Mouse (Mus musculus) lung, postnatal 25 days (tissue): ENCODE measurements around the gene Tgif2.
A peak's percentile ranks its signal among the peaks of the same experiment; 100 is the strongest.
"Not testable (repeated sequence)": the region's sequence is repeated elsewhere in the genome, so short reads cannot be mapped to it uniquely, and the experiment has no call there.

Source experiments
- DNase-seq: peaks from one replicate; pipeline ENCODE4 v3.0.0; 2022; ENCODE audit warnings: low spot score

Gene Tgif2

DNA sequence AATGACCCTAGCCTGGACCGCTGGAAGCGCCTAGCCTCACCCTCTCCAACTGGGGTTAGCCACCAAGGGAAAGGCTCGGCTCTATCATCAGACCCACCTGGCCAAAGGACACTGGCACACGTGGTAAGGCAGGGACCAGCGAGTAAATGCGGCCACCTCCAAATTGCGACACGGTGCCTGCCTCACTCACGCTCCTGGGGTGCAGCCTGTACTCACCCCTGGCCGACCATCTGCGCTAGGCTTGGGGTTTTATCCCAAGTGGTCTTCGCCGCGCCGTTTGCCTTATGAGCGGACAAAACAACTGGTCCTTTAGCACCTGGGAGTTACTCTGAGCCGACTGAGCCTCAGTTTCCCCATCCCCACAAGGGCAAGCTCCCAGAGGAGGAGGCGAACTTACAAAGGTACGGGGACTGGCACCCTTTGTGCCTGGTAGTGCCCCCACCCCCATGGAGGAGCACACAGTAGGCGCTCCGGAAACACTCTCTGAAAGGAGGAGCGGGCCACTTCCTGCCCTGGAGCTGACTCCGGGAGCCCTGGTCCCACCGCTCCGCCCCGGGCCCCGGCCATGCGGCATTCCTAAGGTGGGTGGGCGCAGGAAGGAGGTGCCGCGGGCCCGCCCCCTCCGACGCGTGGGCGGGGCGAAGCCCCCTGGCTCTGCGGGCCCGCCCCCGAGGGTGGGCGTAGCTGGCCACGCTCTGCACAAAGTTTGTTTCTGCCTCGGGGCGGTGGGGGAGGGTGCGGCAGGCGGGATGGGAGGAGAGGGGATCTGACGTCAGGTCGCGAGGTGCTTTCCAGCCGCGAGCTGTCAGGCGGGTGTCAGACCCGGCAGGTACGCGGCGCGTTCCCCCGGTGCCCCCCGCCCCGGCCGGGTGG lies at the start of gene Tgif2:
Tgif2 (plus strand) TSS at position 689 of the 873 bp plus-strand sequence.
- peak; percentile 71 for DNase-seq

GRCm38 (mm10) chr2:156798516-156798915 lies 41.3 kb upstream of the Tgif2 start:
- DNase-seq = no peak

GRCm38 (mm10) chr2:156801045-156801444 lies 38.8 kb upstream of the Tgif2 start:
- DNase-seq = no peak

DNA sequence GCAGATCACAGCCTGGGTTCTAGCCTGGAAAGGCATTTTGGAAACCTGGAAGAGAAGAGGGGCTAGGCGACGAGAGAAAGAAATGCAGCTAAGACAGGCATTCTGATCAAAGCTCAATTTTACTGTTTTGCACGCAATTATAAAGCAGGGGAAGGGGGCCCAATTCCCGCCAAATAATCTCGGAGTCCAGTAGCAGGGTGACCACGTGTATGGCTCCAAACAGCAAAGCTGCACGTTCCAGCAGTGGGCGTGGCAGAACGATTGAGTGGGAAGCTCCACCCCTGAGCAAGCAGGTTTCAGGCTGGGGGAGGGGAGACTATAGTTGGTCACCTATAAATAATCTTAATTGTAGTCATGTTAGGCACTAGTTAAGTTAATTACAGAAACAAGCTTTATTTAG lies 37.7 kb upstream of the Tgif2 start:
- not testable (repeated sequence) for DNase-seq

GRCm38 (mm10) chr2:156803698-156804372 lies 36.0 kb upstream of the Tgif2 start:
- no peak for DNase-seq

DNA sequence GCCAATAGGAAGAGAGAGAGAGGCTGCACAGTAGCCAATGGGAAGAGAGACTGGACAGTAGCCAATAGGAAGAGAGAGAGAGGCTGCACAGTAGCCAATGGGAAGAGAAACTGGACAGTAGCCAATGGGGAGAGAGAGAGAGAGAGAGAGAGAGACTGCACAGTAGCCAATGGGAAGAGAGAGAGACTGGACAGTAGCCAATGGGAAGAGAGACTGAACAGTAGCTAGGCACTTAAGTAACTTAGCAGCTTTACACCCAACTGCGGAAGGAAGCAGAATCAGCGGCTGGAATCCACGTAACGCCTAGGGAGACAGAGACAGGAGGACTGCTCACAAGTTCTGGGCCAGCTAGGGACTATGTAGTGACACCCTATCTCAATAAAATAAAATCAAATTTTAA lies 35.2 kb upstream of the Tgif2 start:
- DNase-seq = no peak

DNA sequence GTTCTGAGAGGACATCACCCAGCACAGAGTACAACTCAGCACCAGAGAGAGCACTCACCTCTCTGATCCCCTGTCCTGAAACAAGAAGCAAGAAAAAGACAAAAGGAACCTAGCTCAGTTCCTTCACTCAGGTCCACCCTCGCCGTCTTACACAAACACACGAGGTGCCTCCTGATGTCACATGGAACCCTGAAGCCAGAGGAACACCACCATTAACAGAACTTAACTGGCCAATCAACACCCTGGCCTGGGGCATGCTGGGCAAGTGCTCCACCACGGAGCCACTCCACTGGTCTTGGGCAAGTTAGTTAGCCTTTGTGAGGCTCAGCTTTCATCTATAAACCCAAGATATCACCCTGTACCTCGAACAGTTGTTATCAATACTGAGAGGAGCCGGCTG lies 32.9 kb upstream of the Tgif2 start:
- DNase-seq = no peak

DNA sequence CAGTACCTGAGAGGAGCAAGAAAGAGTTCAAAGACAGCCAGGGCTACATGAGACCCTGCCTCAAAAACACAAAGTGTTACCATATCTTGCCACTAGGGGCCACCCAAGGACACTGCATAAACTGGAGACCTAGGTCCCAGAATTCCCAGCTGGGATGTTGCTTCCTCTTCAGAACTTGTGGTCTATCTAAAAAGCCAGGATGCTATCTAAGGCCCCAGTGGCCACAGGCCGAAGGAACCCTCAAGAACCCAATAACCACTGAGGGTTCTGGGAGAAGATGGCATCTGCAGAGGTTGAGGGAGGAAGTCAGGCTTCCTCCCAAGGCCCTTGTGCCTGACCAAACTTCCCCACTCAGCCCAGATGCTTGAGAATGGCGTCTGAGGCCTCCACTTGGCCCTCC lies 30.2 kb upstream of the Tgif2 start:
- peak; percentile 69 for DNase-seq

DNA sequence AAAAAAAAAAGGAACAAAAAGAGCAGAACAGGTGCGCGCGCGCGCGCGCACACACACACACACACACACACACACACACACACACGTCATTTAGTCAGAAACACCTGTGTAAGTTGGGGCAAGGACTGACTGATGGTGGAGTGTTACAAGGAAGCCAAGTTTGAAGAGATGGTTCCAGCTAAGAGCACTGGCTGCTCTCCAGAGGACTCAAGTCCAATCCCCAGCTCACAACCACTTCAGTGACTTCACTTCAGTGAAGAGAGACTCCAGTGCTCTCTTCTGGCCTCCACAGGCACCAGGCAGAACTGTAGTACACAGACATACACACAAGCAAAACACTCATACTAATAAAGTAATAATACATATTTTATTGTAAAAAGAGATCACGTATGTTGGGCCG lies 29.1 kb upstream of the Tgif2 start:
- DNase-seq = peak; percentile 15

GRCm38 (mm10) chr2:156811556-156811955 lies 28.3 kb upstream of the Tgif2 start:
- no peak for DNase-seq

GRCm38 (mm10) chr2:156814344-156814801 lies 25.4 kb upstream of the Tgif2 start:
- DNase-seq = no peak

GRCm38 (mm10) chr2:156814893-156815292 lies 24.9 kb upstream of the Tgif2 start:
- DNase-seq = no peak

DNA sequence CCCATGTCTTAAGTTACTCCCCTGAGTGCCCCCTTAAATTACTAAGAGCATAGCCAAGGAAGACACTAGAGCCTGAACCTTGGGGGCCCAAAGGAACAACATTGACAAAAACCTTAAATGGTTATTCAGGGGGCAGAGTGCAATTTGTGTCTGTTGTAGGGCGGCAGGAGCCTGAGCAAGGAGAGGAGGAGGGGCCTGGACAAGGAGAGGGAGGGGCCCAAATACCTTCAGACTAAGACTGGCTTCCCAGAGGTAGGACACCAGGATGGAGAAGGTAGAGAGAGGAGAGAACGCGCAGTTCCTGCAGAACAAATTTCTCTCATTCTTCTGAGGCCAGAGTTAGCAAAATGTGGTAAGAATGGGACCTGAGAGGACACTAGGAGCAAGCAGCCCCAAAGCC lies 24.4 kb upstream of the Tgif2 start:
- DNase-seq = no peak

- DNase-seq = no peak
Measured at GRCm38 (mm10) chr2:156816116-156816515, 23.7 kb upstream of the Tgif2 start.

GRCm38 (mm10) chr2:156825128-156825527 lies 14.7 kb upstream of the Tgif2 start:
- not testable (repeated sequence) for DNase-seq

DNA sequence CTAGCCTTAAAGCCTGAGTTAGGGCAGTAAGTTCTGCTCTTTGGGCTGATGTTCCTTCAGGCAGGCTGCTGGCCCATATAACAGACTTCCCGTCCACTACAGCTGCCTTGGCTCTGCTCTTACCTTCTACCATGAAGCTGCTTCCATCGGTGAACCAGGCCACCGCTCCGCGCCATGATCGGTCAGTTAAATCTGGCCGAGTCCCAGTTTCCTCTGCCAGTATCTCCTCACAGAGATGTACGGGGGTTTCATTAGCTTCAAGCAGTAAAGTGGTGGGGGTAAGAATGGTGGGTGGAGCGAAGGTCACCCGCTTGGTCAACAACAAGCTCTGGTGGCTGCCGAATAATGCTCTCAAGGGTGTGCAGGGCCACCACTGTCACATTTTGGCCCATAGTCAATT lies 5.5 kb upstream of the Tgif2 start:
- DNase-seq = no peak

DNA sequence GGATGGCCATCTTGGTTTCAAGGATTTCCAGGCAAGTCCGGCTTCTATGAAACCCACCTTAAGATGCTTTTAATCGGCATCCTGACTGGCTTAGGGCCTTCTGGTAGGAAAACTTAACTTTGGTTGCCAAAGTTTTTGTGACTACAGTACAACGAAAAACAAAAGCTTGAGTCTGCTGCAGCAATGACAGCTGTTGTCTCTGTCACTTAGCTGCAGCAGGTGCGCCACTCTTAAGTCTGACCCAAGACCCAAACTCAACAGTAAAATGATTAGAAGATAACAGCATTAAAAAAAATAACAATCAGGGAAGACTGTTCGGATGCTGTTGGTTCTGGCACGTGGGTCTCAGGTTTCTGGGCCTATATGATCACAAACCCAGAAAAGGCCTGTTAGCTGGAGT lies 968 bp upstream of the Tgif2 start:
- no peak for DNase-seq

- DNase-seq = peak; percentile 11
Measured at GRCm38 (mm10) chr2:156840301-156841027, 657 bp downstream of the Tgif2 start.

GRCm38 (mm10) chr2:156841028-156841840 lies 1.4 kb downstream of the Tgif2 start:
- peak; percentile 32 for DNase-seq

DNA sequence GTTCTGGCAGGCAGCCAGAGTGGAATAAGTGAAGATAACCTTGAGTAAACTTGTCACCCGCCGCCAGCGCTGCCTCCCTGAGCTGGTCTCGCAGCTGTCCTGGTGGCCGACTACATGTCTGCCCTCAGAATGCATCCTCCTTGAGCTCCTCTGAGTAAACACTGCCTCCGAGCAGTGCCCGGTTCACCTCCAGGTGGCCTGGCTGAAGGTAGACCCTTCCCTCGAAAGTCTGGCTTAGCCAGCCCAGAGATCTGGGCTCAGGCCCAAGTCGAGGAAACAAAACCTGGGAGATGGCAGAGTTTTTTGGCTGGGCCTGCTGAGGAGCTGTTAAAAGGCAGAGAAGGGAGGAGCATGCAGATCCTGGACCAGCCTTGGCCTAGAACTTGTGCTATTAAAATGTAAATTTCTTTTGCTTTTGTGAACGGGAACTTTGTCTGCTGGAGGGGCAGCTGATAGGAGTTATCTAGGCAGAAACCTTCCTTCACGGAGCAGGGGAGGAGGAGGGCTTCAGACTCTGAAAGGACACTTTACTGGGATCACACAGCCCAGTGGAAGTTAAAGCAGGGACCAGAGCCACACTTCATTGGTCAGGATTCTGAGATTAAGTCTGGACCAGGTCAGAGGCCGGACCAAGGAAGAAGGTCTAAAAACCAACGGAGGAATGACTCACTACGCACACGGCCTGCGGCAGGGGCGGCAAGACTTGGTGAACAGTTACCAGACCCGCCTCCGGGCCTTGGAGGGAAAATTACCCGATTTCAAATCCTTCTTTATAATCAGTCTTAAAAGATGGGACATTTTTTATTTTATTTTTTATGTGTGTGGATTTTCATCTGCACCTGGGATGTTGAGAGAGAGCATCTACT lies 2.3 kb downstream of the Tgif2 start:
- peak; percentile 20 for DNase-seq

DNA sequence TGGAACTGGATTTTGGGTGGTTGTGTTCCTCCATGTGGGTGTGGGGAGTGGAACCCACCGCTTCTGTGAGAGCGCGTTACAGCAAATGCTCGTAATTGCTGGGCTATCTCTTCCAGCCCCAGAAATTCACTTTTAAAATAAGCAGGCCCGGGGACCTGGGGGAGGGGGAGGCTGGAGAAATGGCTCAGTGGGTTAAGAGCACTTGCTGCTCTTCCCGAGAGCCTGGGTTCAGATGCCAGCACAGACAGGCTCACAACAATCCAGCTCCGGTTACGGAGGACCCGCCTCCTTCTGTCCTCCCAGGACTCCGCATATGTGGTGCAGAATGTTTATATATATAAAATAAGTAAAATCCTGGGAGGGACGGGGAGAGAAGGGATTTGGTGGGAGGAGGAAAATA lies 2.9 kb downstream of the Tgif2 start:
- no peak for DNase-seq
